Mouse (Mus musculus) embryonic facial prominence, embryonic 12.5 days (tissue): ENCODE measurements around the gene Rnf145. TPM values are rescaled to one million over a fixed set of nuclear protein-coding genes. Genes with fewer than 3 reads are reported as not detected.

Experiments used
- ATAC-seq: fragments of 200-750 bp; cut with Nextera tagmentation; 2 replicates; pipeline ENCODE4 v1.8.0; 2017; ENCODE audit not compliant: insufficient number of reproducible peaks, insufficient read depth, low FRiP score, low TSS enrichment
- H3K27ac ChIP-seq: fragments of 300-500 bp; sonication (generic); 2 replicates; pipeline ENCODE4 v1.5.1; 2016; ENCODE audit warnings: mild to moderate bottlenecking
- H3K27me3 ChIP-seq: fragments of 300-500 bp; sonication (generic); 2 replicates; pipeline ENCODE4 v1.6.1; 2016; ENCODE audit warnings: mild to moderate bottlenecking, moderate library complexity
- H3K36me3 ChIP-seq: fragments of 300-500 bp; sonication (generic); 2 replicates; pipeline ENCODE4 v1.6.1; 2016; ENCODE audit warnings: mild to moderate bottlenecking
- H3K4me1 ChIP-seq: fragments of 300-500 bp; sonication (generic); 2 replicates; pipeline ENCODE4 v1.6.1; 2016
- H3K4me2 ChIP-seq: fragments of 300-500 bp; sonication (generic); replicated peaks from 2 replicates; pipeline ENCODE4 v1.6.1; 2016; ENCODE audit warnings: mild to moderate bottlenecking, moderate library complexity
- H3K4me3 ChIP-seq: fragments of 300-500 bp; sonication (generic); 2 replicates; pipeline ENCODE4 v1.5.1; 2016; ENCODE audit warnings: mild to moderate bottlenecking
- H3K9ac ChIP-seq: fragments of 300-500 bp; sonication (generic); 2 replicates; pipeline ENCODE4 v1.6.1; 2016; ENCODE audit warnings: mild to moderate bottlenecking, moderate library complexity
- H3K9me3 ChIP-seq: fragments of 300-500 bp; sonication (generic); 2 replicates; pipeline ENCODE4 v1.6.1; 2016; ENCODE audit warnings: mild to moderate bottlenecking, moderate library complexity
- WGBS: fragments of 180-500 bp; shearing (Covaris S2); methylation state at CpG from one replicate; pipeline ENCODE4 v1.1.7; 2016; 5-methylcytosine and 5-hydroxymethylcytosine counted together
- polyA plus RNA-seq: library from polyadenylated mRNA; unstranded; fragments of >200 nt; fragmentation: Nextera tagmentation; extraction: Ambion mirVana; gene quantifications from 2 replicates; pipeline ENCODE4 v1.2.1, GENCODE M21; 2016

Rnf145 gene
- polyA plus RNA-seq, 1 experiment from 2014 or later, result 100 TPM

- Histone ChIP-seq H3K27me3 (no peaks in the 10 kb centered on the region), H3K4me2 (no peak overlapping the region), H3K27ac (peak overlapping the region; percentile 64; the same call in 1 of the 2 replicates), H3K9ac (no peak overlapping the region), H3K36me3 (peaks cover 34% of the 10 kb centered on the region), H3K4me3 (no peak overlapping the region), H3K4me1 (peaks cover 17% of the 10 kb centered on the region), H3K9me3 (no peaks in the 10 kb centered on the region)
- WGBS, result 37% methylated on average over 10 of the region's 10 CpGs
- ATAC-seq, result no peak
Measured at GRCm38 (mm10) chr11:44539291-44539930, 20.6 kb downstream of the Rnf145 start.

GRCm38 (mm10) chr11:44540243-44540642 lies 21.5 kb downstream of the Rnf145 start:
- ATAC-seq, result no peak
- no peak overlapping the region for H3K4me2 ChIP-seq
- H3K27me3 ChIP-seq, result no peaks in the 10 kb centered on the region
- no peaks in the 10 kb centered on the region for H3K9me3 ChIP-seq
- no peak overlapping the region for H3K27ac ChIP-seq
- peaks cover 37% of the 10 kb centered on the region for H3K36me3 ChIP-seq
- no peak overlapping the region for H3K9ac ChIP-seq
- H3K4me3 ChIP-seq, result no peak overlapping the region
- WGBS, result 87% methylated on average over 9 of the region's 9 CpGs
- peaks cover 17% of the 10 kb centered on the region for H3K4me1 ChIP-seq

- ATAC-seq, result no peak
- 93% methylated on average over 5 of the region's 5 CpGs for WGBS
Measured at GRCm38 (mm10) chr11:44541280-44541679, 22.5 kb downstream of the Rnf145 start.

GRCm38 (mm10) chr11:44541813-44542212 lies 23.0 kb downstream of the Rnf145 start:
- H3K4me1 ChIP-seq, result peaks cover 17% of the 10 kb centered on the region
- 77% methylated on average over 4 of the region's 4 CpGs for WGBS
- H3K27me3 ChIP-seq, result no peaks in the 10 kb centered on the region
- no peak overlapping the region for H3K4me2 ChIP-seq
- ATAC-seq, result no peak
- no peak overlapping the region for H3K4me3 ChIP-seq
- no peak overlapping the region for H3K27ac ChIP-seq
- no peak overlapping the region for H3K9ac ChIP-seq
- H3K9me3 ChIP-seq, result no peaks in the 10 kb centered on the region
- H3K36me3 ChIP-seq, result peaks cover 40% of the 10 kb centered on the region

More at GRCm38 (mm10) chr11:44541280-44541679, 22.5 kb downstream of the Rnf145 start:
- no peaks in the 10 kb centered on the region for H3K27me3 ChIP-seq
- no peak overlapping the region for H3K4me2 ChIP-seq
- H3K36me3 ChIP-seq, result peaks cover 40% of the 10 kb centered on the region
- H3K9me3 ChIP-seq, result no peaks in the 10 kb centered on the region
- H3K4me3 ChIP-seq, result no peak overlapping the region
- no peak overlapping the region for H3K9ac ChIP-seq
- H3K4me1 ChIP-seq, result peaks cover 17% of the 10 kb centered on the region
- no peak overlapping the region for H3K27ac ChIP-seq

GRCm38 (mm10) chr11:44543593-44543992 lies 24.8 kb downstream of the Rnf145 start:
- Histone ChIP-seq H3K36me3 (peaks cover 41% of the 10 kb centered on the region), H3K9ac (no peak overlapping the region), H3K27ac (no peak overlapping the region), H3K4me1 (peaks cover 16% of the 10 kb centered on the region), H3K4me2 (no peak overlapping the region), H3K27me3 (no peaks in the 10 kb centered on the region), H3K9me3 (no peaks in the 10 kb centered on the region), H3K4me3 (no peak overlapping the region)
- ATAC-seq, result no peak
- WGBS, result 46% methylated on average over 4 of the region's 5 CpGs

- Histone ChIP-seq H3K27ac (no peak overlapping the region), H3K9ac (no peak overlapping the region), H3K4me1 (peaks cover 12% of the 10 kb centered on the region), H3K4me3 (no peak overlapping the region), H3K9me3 (no peaks in the 10 kb centered on the region), H3K4me2 (no peak overlapping the region), H3K36me3 (peaks cover 45% of the 10 kb centered on the region), H3K27me3 (no peaks in the 10 kb centered on the region)
- ATAC-seq, result no peak
- WGBS, result 72% methylated on average over 6 of the region's 6 CpGs
Measured at GRCm38 (mm10) chr11:44543996-44544395, 25.2 kb downstream of the Rnf145 start.

GRCm38 (mm10) chr11:44545181-44545580 lies 26.4 kb downstream of the Rnf145 start:
- peaks cover 56% of the 10 kb centered on the region for H3K36me3 ChIP-seq
- H3K9me3 ChIP-seq, result no peaks in the 10 kb centered on the region
- H3K27ac ChIP-seq, result no peak overlapping the region
- H3K4me3 ChIP-seq, result no peak overlapping the region
- H3K4me1 ChIP-seq, result no peaks in the 10 kb centered on the region
- H3K27me3 ChIP-seq, result no peaks in the 10 kb centered on the region
- H3K9ac ChIP-seq, result no peak overlapping the region
- WGBS, result 45% methylated on average over 7 of the region's 7 CpGs
- no peak overlapping the region for H3K4me2 ChIP-seq
- 0 out of 2 replicates have a peak, but pooled peaks have one; percentile 16 for ATAC-seq

- no peaks in the 10 kb centered on the region for H3K4me1 ChIP-seq
- H3K27ac ChIP-seq, result no peak overlapping the region
- no peak overlapping the region for H3K9ac ChIP-seq
- H3K9me3 ChIP-seq, result no peaks in the 10 kb centered on the region
- no peaks in the 10 kb centered on the region for H3K27me3 ChIP-seq
- no peak overlapping the region for H3K4me2 ChIP-seq
- no peak for ATAC-seq
- peaks cover 61% of the 10 kb centered on the region for H3K36me3 ChIP-seq
- H3K4me3 ChIP-seq, result no peak overlapping the region
- 88% methylated on average over 8 of the region's 8 CpGs for WGBS
Measured at GRCm38 (mm10) chr11:44546250-44546649, 27.5 kb downstream of the Rnf145 start.

- WGBS, result 86% methylated on average over 8 of the region's 8 CpGs
- no peak for ATAC-seq
- H3K36me3 ChIP-seq, result peaks cover 74% of the 10 kb centered on the region
Measured at GRCm38 (mm10) chr11:44547651-44548196, 29.0 kb downstream of the Rnf145 start.

GRCm38 (mm10) chr11:44548816-44549215 lies 30.1 kb downstream of the Rnf145 start:
- WGBS, result 94% methylated on average over 12 of the region's 12 CpGs
- Histone ChIP-seq H3K36me3 (peaks cover 77% of the 10 kb centered on the region), H3K4me2 (no peak overlapping the region), H3K27ac (no peak overlapping the region), H3K4me1 (no peaks in the 10 kb centered on the region), H3K9me3 (no peaks in the 10 kb centered on the region), H3K4me3 (no peak overlapping the region), H3K9ac (no peak overlapping the region), H3K27me3 (no peaks in the 10 kb centered on the region)
- ATAC-seq, result no peak

More at GRCm38 (mm10) chr11:44547651-44548196, 29.0 kb downstream of the Rnf145 start:
- Histone ChIP-seq H3K27me3 (no peaks in the 10 kb centered on the region), H3K27ac (no peak overlapping the region), H3K4me3 (no peak overlapping the region), H3K4me1 (no peaks in the 10 kb centered on the region), H3K4me2 (no peak overlapping the region), H3K9ac (no peak overlapping the region), H3K9me3 (no peaks in the 10 kb centered on the region)

- H3K9ac ChIP-seq, result no peak overlapping the region
- H3K27me3 ChIP-seq, result no peaks in the 10 kb centered on the region
- no peaks in the 10 kb centered on the region for H3K9me3 ChIP-seq
- H3K27ac ChIP-seq, result no peak overlapping the region
- H3K36me3 ChIP-seq, result peaks cover 75% of the 10 kb centered on the region
- H3K4me2 ChIP-seq, result no peak overlapping the region
- no peak overlapping the region for H3K4me3 ChIP-seq
- H3K4me1 ChIP-seq, result no peaks in the 10 kb centered on the region
- ATAC-seq, result no peak
- WGBS, result 92% methylated on average over 10 of the region's 10 CpGs
Measured at GRCm38 (mm10) chr11:44549511-44550278, 30.9 kb downstream of the Rnf145 start.

GRCm38 (mm10) chr11:44550996-44551395 lies 32.2 kb downstream of the Rnf145 start:
- 91% methylated on average over 6 of the region's 6 CpGs for WGBS
- ATAC-seq, result no peak

More at GRCm38 (mm10) chr11:44550996-44551395, 32.2 kb downstream of the Rnf145 start:
- Histone ChIP-seq H3K9ac (no peak overlapping the region), H3K4me3 (no peak overlapping the region), H3K27ac (no peak overlapping the region), H3K36me3 (peaks cover 70% of the 10 kb centered on the region), H3K9me3 (no peaks in the 10 kb centered on the region), H3K27me3 (no peaks in the 10 kb centered on the region), H3K4me1 (no peaks in the 10 kb centered on the region), H3K4me2 (no peak overlapping the region)
